Mouse (Mus musculus): ENCODE data around the gene Crlf3.

GRCm38 (mm10) chr11:80085356-80086055, 4.7 kb upstream of the Crlf3 start:
- TF ChIP-seq CTCF (IDR thresholded peaks at IDR 0.05; ENCODE audit: insufficient read depth, low read depth, low read length) (no peak), POLR2A (IDR thresholded peaks at IDR 0.05; ENCODE audit: insufficient read depth, low read depth, low read length) (no peak)
